Mouse (Mus musculus): ENCODE results near the gene Pheta2. TPM values are rescaled to one million over a fixed set of nuclear protein-coding genes. Genes with fewer than 3 reads are reported as not detected.

Pheta2 gene
- polyA plus RNA-seq, 1 experiment from 2014 or later = 8.4 TPM

Small RNA genes lying within 50 kb of the gene (microRNA-seq; reads per million reads assigned to microRNA genes)
- gene Mir7684 = not detected

Other genes starting within 250 kb of the Pheta2 start
- gene Ccdc134, start 211.0 kb upstream of the Pheta2 start, polyA plus RNA-seq (2015; fragmentation: Nextera tagmentation; extraction: Ambion mirVana) = 10.4 and 10.8 TPM in 2 replicates
- gene Srebf2, start 191.8 kb upstream of the Pheta2 start, polyA plus RNA-seq (2015; fragmentation: Nextera tagmentation; extraction: Ambion mirVana) = 113 and 115 TPM in 2 replicates
- 0.29 and 0.55 TPM in 2 replicates for gene Shisa8, start 126.1 kb upstream of the Pheta2 start, polyA plus RNA-seq (2015; fragmentation: Nextera tagmentation; extraction: Ambion mirVana)
- 0.07 and 0.49 TPM in 2 replicates for gene Tnfrsf13c, start 114.6 kb upstream of the Pheta2 start, polyA plus RNA-seq (2015; fragmentation: Nextera tagmentation; extraction: Ambion mirVana)
- gene Cenpm, start 94.2 kb upstream of the Pheta2 start, polyA plus RNA-seq (2015; fragmentation: Nextera tagmentation; extraction: Ambion mirVana) = 3.9 and 4.3 TPM in 2 replicates
- gene 1500009C09Rik, start 86.5 kb upstream of the Pheta2 start, polyA plus RNA-seq (2015; fragmentation: Nextera tagmentation; extraction: Ambion mirVana) = not detected in 2 replicates
- 0.11 and 0.26 TPM in 2 replicates for gene Sept3, start 64.0 kb upstream of the Pheta2 start, polyA plus RNA-seq (2015; fragmentation: Nextera tagmentation; extraction: Ambion mirVana)
- gene Wbp2nl, start 40.0 kb upstream of the Pheta2 start, polyA plus RNA-seq (2015; fragmentation: Nextera tagmentation; extraction: Ambion mirVana) = 0.19 TPM in 1 of 2 replicates, not detected in the other
- gene Naga, start within 50 bp of the Pheta2 start, polyA plus RNA-seq (2015; fragmentation: Nextera tagmentation; extraction: Ambion mirVana) = 73.0 and 75.4 TPM in 2 replicates
- gene Smdt1, start within 50 bp of the Pheta2 start, polyA plus RNA-seq (2015; fragmentation: Nextera tagmentation; extraction: Ambion mirVana) = 241 and 276 TPM in 2 replicates
- gene Ndufa6, start 15.4 kb downstream of the Pheta2 start, polyA plus RNA-seq (2015; fragmentation: Nextera tagmentation; extraction: Ambion mirVana) = 439 and 454 TPM in 2 replicates
- 13.3 and 14.2 TPM in 2 replicates for gene Cyp2d22, start 41.3 kb downstream of the Pheta2 start, polyA plus RNA-seq (2015; fragmentation: Nextera tagmentation; extraction: Ambion mirVana)
- not detected in 2 replicates for gene Cyp2d11, start 55.1 kb downstream of the Pheta2 start, polyA plus RNA-seq (2015; fragmentation: Nextera tagmentation; extraction: Ambion mirVana)
- gene Cyp2d10, start 68.3 kb downstream of the Pheta2 start, polyA plus RNA-seq (2015; fragmentation: Nextera tagmentation; extraction: Ambion mirVana) = not detected in 2 replicates
- not detected in 2 replicates for gene Cyp2d9, start 94.5 kb downstream of the Pheta2 start, polyA plus RNA-seq (2015; fragmentation: Nextera tagmentation; extraction: Ambion mirVana)
- gene Cyp2d12, start 216.1 kb downstream of the Pheta2 start, polyA plus RNA-seq (2015; fragmentation: Nextera tagmentation; extraction: Ambion mirVana) = not detected in 2 replicates